Mouse (Mus musculus) heart, postnatal 10 days (tissue): ENCODE data around the gene Tenm1. TPM values are rescaled to one million over a fixed set of nuclear protein-coding genes. Genes with fewer than 3 reads are reported as not detected.

Experiments used
- DNase-seq, 2 experiments: peaks; one replicate each; pipeline ENCODE4 v3.0.0; 2021
- intact Hi-C: fragments of 180-260 bp; cut with DNase I; formaldehyde crosslinking; loops from one replicate; pipeline ENCODE4 v1.15.1; 2025
- total RNA-seq, 2 experiments: library from RNA; stranded (reverse); gene quantifications; 2 replicates each; pipeline ENCODE4 v1.2.3; 2021

Tenm1 gene
- total RNA-seq: under 1 TPM; 0.05 to 0.14 TPM

- intact Hi-C loops: no loop called here
- no peak for DNase-seq
Observed at GRCm38 (mm10) chrX:43428855-43429263, at the start of gene Tenm1. Tenm1 (minus strand) TSS chrX:43429126.

- intact Hi-C loops: no loop called here
- no peak for DNase-seq
Observed at GRCm38 (mm10) chrX:43467311-43467710, 38.4 kb upstream of the Tenm1 start.

GRCm38 (mm10) chrX:43430581-43430980, 1.7 kb upstream of the Tenm1 start:
- intact Hi-C loops: no loop called here

GRCm38 (mm10) chrX:43429982-43430531, 1.1 kb upstream of the Tenm1 start:
- DNase-seq: no peak
- intact Hi-C loops: no loop called here

More at GRCm38 (mm10) chrX:43430581-43430980, 1.7 kb upstream of the Tenm1 start:
- DNase-seq: no peak

GRCm38 (mm10) chrX:43429337-43429736, 411 bp upstream of the Tenm1 start:
- DNase-seq: no peak
- intact Hi-C loops: no loop called here

- no peak for DNase-seq
Observed at GRCm38 (mm10) chrX:43427961-43428365, 963 bp downstream of the Tenm1 start.

GRCm38 (mm10) chrX:43427111-43427510, 1.8 kb downstream of the Tenm1 start:
- DNase-seq: no peak
- intact Hi-C loops: no loop called here

More at GRCm38 (mm10) chrX:43427961-43428365, 963 bp downstream of the Tenm1 start:
- intact Hi-C loops: no loop called here

GRCm38 (mm10) chrX:43397957-43398356, 31.0 kb downstream of the Tenm1 start:
- intact Hi-C loops: no loop called here
- no peak for DNase-seq

- intact Hi-C loops: no loop called here
- no peak for DNase-seq
Observed at GRCm38 (mm10) chrX:43388106-43388505, 40.8 kb downstream of the Tenm1 start.

GRCm38 (mm10) chrX:43372526-43372925, 56.4 kb downstream of the Tenm1 start:
- DNase-seq: no peak
- intact Hi-C loops: no loop called here

- no peak for DNase-seq
- intact Hi-C loops: no loop called here
Observed at GRCm38 (mm10) chrX:43319351-43319750, 109.6 kb downstream of the Tenm1 start.

GRCm38 (mm10) chrX:43317801-43318520, 111.0 kb downstream of the Tenm1 start:
- intact Hi-C loops: no loop called here
- no peak for DNase-seq

GRCm38 (mm10) chrX:43235844-43236243, 193.1 kb downstream of the Tenm1 start:
- intact Hi-C loops: no loop called here
- DNase-seq: no peak

GRCm38 (mm10) chrX:43205003-43205402, 223.9 kb downstream of the Tenm1 start:
- DNase-seq: no peak
- intact Hi-C loops: no loop called here

GRCm38 (mm10) chrX:43202249-43202783, 226.6 kb downstream of the Tenm1 start:
- intact Hi-C loops: no loop called here
- no peak for DNase-seq

- DNase-seq: no peak
- intact Hi-C loops: no loop called here
Observed at GRCm38 (mm10) chrX:43182975-43183374, 246.0 kb downstream of the Tenm1 start.

GRCm38 (mm10) chrX:43151561-43151960, 277.4 kb downstream of the Tenm1 start:
- intact Hi-C loops: no loop called here
- no peak for DNase-seq

GRCm38 (mm10) chrX:43129696-43130095, 299.2 kb downstream of the Tenm1 start:
- no peak for DNase-seq
- intact Hi-C loops: no loop called here

GRCm38 (mm10) chrX:43122491-43122890, 306.4 kb downstream of the Tenm1 start:
- intact Hi-C loops: no loop called here
- no peak for DNase-seq

GRCm38 (mm10) chrX:43122001-43122400, 306.9 kb downstream of the Tenm1 start:
- intact Hi-C loops: no loop called here
- no peak for DNase-seq

GRCm38 (mm10) chrX:42986100-42986499, 442.8 kb downstream of the Tenm1 start:
- no peak for DNase-seq
- intact Hi-C loops: no loop called here

GRCm38 (mm10) chrX:42973562-42973961, 455.4 kb downstream of the Tenm1 start:
- peak; percentile 0 to 1 for DNase-seq
- intact Hi-C loops: no loop called here
